Mouse (Mus musculus): ENCODE measurements around the gene Phactr1.

Phactr1 gene

GRCm38 (mm10) chr13:43176676-43177075 lies 496.3 kb downstream of the Phactr1 start:
- no peak for DNase-seq (ENCODE audit: low spot score in 2 of 2)

- DNase-seq (ENCODE audit: low spot score in 2 of 2), result no peak
Measured at GRCm38 (mm10) chr13:43177317-43177716, 496.9 kb downstream of the Phactr1 start.

- DNase-seq (ENCODE audit: low spot score in 2 of 2), result no peak
Measured at GRCm38 (mm10) chr13:43181104-43181503, 500.7 kb downstream of the Phactr1 start.

GRCm38 (mm10) chr13:43182465-43183201 lies 502.2 kb downstream of the Phactr1 start:
- peak; percentile 64 to 84 for DNase-seq (ENCODE audit: low spot score in 2 of 2)

- DNase-seq (ENCODE audit: low spot score in 2 of 2), result no peak
Measured at GRCm38 (mm10) chr13:43183248-43184055, 503.0 kb downstream of the Phactr1 start.

- DNase-seq (ENCODE audit: low spot score in 2 of 2), result no peak
Measured at GRCm38 (mm10) chr13:43187736-43188135, 507.3 kb downstream of the Phactr1 start.
